Mouse (Mus musculus): Measurements from ENCODE around the gene 4930402H24Rik.

GRCm38 (mm10) chr2:130743576-130743975 lies 162.6 kb downstream of the 4930402H24Rik start:
- no peak for TF ChIP-seq CTCF (IDR thresholded peaks at IDR 0.05; ENCODE audit: control insufficient read depth, insufficient read depth, insufficient read length)
- TF ChIP-seq MAX (IDR thresholded peaks at IDR 0.05) = no peak
- TF ChIP-seq MYOG (IDR thresholded peaks at IDR 0.05; ENCODE audit: control insufficient read depth, extremely low read depth, insufficient read length) = no peak
- TF ChIP-seq MYOD1 (IDR thresholded peaks at IDR 0.05; ENCODE audit: control insufficient read depth, insufficient read length, low read depth) = no peak
